Mouse (Mus musculus) spleen, adult 2 months (tissue): ENCODE results near the gene Plch2.

Source experiments
- CTCF ChIP-seq: fragments of 200-500 bp; IDR thresholded peaks from 2 replicates; pipeline ENCODE4 v1.5.1; 2011; ENCODE audit warnings: mild to moderate bottlenecking, inconsistent platforms; ENCODE audit not compliant: insufficient read depth, insufficient read length, insufficient replicate concordance; ENCODE audit errors: extremely low read depth
- POLR2A ChIP-seq: fragments of 200-500 bp; IDR thresholded peaks from 2 replicates; pipeline ENCODE4 v1.6.1; 2011; ENCODE audit warnings: low read depth, low read length, inconsistent platforms

- TF ChIP-seq POLR2A (no peak), CTCF (no peak)
Observed at GRCm38 (mm10) chr4:155092718-155093430, 36.3 kb upstream of the Plch2 start.
